Mouse (Mus musculus): ENCODE measurements around the gene Eif3k.

- TF ChIP-seq CTCF (IDR thresholded peaks at IDR 0.05; ENCODE audit: low read depth) (no peak), EP300 (IDR thresholded peaks at IDR 0.05; ENCODE audit: low read depth) (no peak)
These were observed 11.7 kb upstream of the Eif3k start for GRCm38 (mm10) chr7:28993402-28993801.

Measured in liver, postnatal 0 days (tissue).